3 mouse cellular contexts compared by ENCODE assay signal in genomic region chr9:67280311-67280710, GRCm38 (mm10).
DNase-seq lines count a peak whose midpoint lies in the region; TF ChIP-seq lines count a peak whose summit lies in the region.
"Not testable (repeated sequence)": the region's sequence is repeated elsewhere in the genome, so short reads cannot be mapped to it uniquely, and the experiment has no call there.

No protein-coding gene starts in this region.

- intact Hi-C loops in gastrocnemius, adult 2 months (cut with DNase I), result not testable (repeated sequence)

- not testable (repeated sequence) for H3K4me3 ChIP-seq in gastrocnemius, adult 2 months

- not testable (repeated sequence) for TF ChIP-seq CTCF in gastrocnemius, adult 2 months (IDR thresholded peaks at IDR 0.05)

- peak; percentile 21 for DNase-seq in gastrocnemius, adult 18-20 months (ENCODE audit: low spot score)
- DNase-seq in gastrocnemius, adult 2 months, result peak; percentile 51
- DNase-seq in heart, adult 11 months, result peak; percentile 88

- 0 out of 2 replicates have a peak overlapping the region, but pooled peaks have one; percentile 1 for H3K27ac ChIP-seq in gastrocnemius, adult 2 months

Comparison
In these comparisons a context has a peak if more than half of its experiments do, and no peak if none do; other contexts are left out.
1. DNase-seq: peak in every context shown above with its lines; median percentile 88 in heart, adult 11 months; 51 in gastrocnemius, adult 2 months; 21 in gastrocnemius, adult 18-20 months.